Mouse (Mus musculus): ENCODE measurements around the gene Unc13a.

GRCm38 (mm10) chr8:71637149-71638095, 34.1 kb downstream of the Unc13a start:
- TF ChIP-seq CTCF (IDR thresholded peaks at IDR 0.05; ENCODE audit: extremely low read depth, insufficient read depth, insufficient read length, insufficient replicate concordance): no peak
- no peak for TF ChIP-seq POLR2A (IDR thresholded peaks at IDR 0.05; ENCODE audit: low read depth, low read length)
